Mouse (Mus musculus): ENCODE data around the gene Pkd1l2. TPM values are rescaled to one million over a fixed set of nuclear protein-coding genes. Genes with fewer than 3 reads are reported as not detected.

The Pkd1l2 gene
- polyA plus RNA-seq, 1 experiment from 2014 or later: not detected

DNA sequence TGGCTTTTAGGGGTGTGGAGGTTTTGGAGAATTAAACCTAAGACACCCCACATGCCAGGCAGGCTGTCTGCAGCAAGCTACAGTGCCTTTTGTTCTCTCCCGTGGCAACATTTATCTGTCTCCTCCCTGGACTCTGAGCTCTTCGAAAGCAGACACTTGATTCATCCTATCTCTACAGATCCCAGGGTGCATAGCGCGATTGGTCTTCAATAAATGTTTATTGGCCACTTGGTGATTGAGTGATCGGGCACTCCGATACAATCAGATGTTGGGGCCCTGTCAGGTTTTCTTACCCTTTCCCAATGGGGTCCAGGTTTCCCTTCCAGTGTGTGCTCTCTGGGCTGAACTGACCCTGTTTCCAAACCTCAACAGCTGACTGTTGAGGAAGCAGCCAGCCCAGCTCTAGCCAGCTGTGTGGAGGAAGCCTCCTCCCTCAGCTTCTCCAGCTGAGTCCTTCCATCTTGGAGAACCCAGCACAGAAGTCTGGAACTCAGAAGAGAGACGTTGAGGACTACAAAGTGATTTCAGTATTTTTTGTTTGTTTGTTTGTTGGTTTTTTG is 3.8 kb downstream of the Pkd1l2 start:
- Histone ChIP-seq H3K4me2 (no peak overlapping the region), H3K36me3 (ENCODE audit: poor library complexity, severe bottlenecking) (no peaks in the 10 kb centered on the region), H3K4me1 (no peaks in the 10 kb centered on the region), H3K9me3 (replicated peaks) (no peaks in the 10 kb centered on the region), H3K4me3 (no peak overlapping the region), H3K27me3 (no peaks in the 10 kb centered on the region), H3K9ac (no peak overlapping the region), H3K27ac (no peak overlapping the region)
- no peak for ATAC-seq
- WGBS: 83% methylated on average over 7 of the region's 7 CpGs

DNA sequence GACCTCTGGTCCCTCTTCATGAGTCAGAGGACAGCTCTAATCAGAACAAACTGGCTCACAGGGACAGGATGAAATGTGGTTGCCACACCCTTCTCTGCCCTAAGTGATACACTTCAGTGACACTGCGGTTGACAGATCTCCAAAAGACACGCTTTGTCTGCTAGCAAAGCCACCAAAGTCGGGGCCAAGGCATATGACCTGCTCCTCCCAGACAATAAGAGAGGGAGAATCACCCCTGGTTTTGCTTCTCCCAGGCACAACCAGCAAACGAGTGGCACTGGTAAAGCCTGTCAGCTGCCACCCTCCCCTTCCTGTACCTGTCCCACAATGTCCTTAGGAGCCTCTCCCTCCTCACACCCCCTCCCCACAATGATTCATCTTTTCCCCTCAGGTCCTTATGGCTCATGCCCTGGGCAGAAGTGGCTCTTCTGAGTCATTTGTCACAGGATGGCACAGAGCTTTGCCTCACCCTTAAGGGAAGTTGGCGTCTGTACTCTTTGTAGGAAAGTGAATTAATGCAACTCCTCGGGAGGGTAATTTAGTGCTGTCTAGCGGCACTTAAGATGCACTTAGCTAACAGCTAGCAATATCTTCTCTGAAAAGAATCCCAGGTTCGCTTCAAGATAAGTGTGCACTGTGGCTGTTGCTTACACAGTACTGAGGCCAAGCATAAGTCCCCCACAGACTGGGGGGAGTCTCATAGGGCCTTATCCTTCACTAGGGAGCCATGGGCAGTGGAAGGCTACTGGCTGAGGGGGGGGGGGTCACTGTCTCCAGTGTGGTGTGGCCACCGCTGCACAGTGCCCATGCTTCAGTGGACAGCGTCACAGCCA is 7.7 kb downstream of the Pkd1l2 start:
- Histone ChIP-seq H3K27me3 (no peaks in the 10 kb centered on the region), H3K4me1 (no peaks in the 10 kb centered on the region), H3K4me2 (no peak overlapping the region), H3K4me3 (no peak overlapping the region), H3K36me3 (ENCODE audit: poor library complexity, severe bottlenecking) (no peaks in the 10 kb centered on the region), H3K9ac (no peak overlapping the region), H3K27ac (no peak overlapping the region), H3K9me3 (replicated peaks) (no peaks in the 10 kb centered on the region)
- WGBS: 73% methylated on average over 10 of the region's 10 CpGs
- no peak for ATAC-seq

DNA sequence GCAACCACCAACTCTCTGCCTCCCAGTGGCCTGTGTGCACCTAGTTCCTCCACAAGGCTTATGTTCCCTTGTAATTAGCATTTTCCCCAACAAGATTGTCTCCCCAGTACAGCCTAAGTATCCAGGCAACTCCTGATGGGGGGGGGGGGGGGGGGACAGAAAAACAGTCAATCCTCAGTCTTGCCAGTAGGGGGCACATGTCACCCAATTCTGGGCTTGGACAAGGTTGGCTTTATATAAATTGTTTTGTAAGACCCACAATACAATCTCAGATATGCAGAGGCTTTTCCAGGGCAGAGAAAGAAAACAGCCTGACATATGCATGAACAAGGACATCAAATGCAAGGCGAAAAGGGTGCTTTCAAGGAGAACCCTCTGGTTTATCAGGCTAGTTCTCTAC is 12.5 kb downstream of the Pkd1l2 start:
- no peak overlapping the region for H3K27ac ChIP-seq
- H3K27me3 ChIP-seq: no peaks in the 10 kb centered on the region
- WGBS: 85% methylated on average over 1 of the region's 1 CpGs
- no peak overlapping the region for H3K4me3 ChIP-seq
- no peak overlapping the region for H3K9ac ChIP-seq
- H3K4me1 ChIP-seq: no peaks in the 10 kb centered on the region
- no peak overlapping the region for H3K4me2 ChIP-seq
- H3K36me3 ChIP-seq (ENCODE audit: poor library complexity, severe bottlenecking): no peaks in the 10 kb centered on the region
- no peak for ATAC-seq
- H3K9me3 ChIP-seq (replicated peaks): no peaks in the 10 kb centered on the region

- no peaks in the 10 kb centered on the region for H3K36me3 ChIP-seq (ENCODE audit: poor library complexity, severe bottlenecking)
- H3K4me1 ChIP-seq: no peaks in the 10 kb centered on the region
- no peaks in the 10 kb centered on the region for H3K27me3 ChIP-seq
- H3K4me2 ChIP-seq: no peak overlapping the region
- no peak overlapping the region for H3K9ac ChIP-seq
- no peaks in the 10 kb centered on the region; the same call in 1 of the 2 replicates for H3K9me3 ChIP-seq (replicated peaks)
- no peak overlapping the region for H3K27ac ChIP-seq
- WGBS: 87% methylated on average over 13 of the region's 13 CpGs
- H3K4me3 ChIP-seq: no peak overlapping the region
- ATAC-seq: no peak
These were observed 14.0 kb downstream of the Pkd1l2 start for GRCm38 (mm10) chr8:117068294-117068693.

DNA sequence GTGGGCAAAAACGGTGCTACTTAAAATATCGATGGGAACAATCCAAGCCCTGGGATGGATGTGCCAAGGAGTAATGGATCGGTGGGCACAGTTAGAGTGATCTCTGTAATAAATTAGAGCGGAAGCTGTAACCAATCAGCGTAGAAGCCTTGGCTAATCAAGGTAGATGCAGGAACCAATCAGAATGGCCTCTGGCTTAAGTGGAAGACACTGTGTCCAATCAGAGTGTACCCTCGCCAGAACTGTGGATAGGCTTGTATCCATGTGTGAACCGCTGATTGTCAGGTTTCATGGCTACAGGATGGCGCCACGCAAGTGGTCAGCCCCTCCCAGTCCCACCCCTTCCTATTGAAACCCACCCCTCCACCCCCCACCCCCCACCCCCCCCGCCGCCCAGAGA is 14.9 kb downstream of the Pkd1l2 start:
- H3K36me3 ChIP-seq (ENCODE audit: poor library complexity, severe bottlenecking): no peaks in the 10 kb centered on the region
- H3K27me3 ChIP-seq: no peaks in the 10 kb centered on the region
- H3K9me3 ChIP-seq (replicated peaks): peaks cover under 1% of the 10 kb centered on the region
- H3K9ac ChIP-seq: no peak overlapping the region
- H3K27ac ChIP-seq: no peak overlapping the region
- no peaks in the 10 kb centered on the region for H3K4me1 ChIP-seq
- 89% methylated on average over 11 of the region's 11 CpGs for WGBS
- H3K4me3 ChIP-seq: no peak overlapping the region
- no peak for ATAC-seq
- no peak overlapping the region for H3K4me2 ChIP-seq

GRCm38 (mm10) chr8:117066955-117067354 is 15.3 kb downstream of the Pkd1l2 start:
- Histone ChIP-seq H3K9ac (no peak overlapping the region), H3K27me3 (no peaks in the 10 kb centered on the region), H3K27ac (no peak overlapping the region), H3K4me1 (no peaks in the 10 kb centered on the region), H3K4me3 (no peak overlapping the region), H3K4me2 (no peak overlapping the region), H3K36me3 (ENCODE audit: poor library complexity, severe bottlenecking) (no peaks in the 10 kb centered on the region), H3K9me3 (replicated peaks) (peaks cover 4% of the 10 kb centered on the region)
- no peak for ATAC-seq
- 93% methylated on average over 7 of the region's 7 CpGs for WGBS

DNA sequence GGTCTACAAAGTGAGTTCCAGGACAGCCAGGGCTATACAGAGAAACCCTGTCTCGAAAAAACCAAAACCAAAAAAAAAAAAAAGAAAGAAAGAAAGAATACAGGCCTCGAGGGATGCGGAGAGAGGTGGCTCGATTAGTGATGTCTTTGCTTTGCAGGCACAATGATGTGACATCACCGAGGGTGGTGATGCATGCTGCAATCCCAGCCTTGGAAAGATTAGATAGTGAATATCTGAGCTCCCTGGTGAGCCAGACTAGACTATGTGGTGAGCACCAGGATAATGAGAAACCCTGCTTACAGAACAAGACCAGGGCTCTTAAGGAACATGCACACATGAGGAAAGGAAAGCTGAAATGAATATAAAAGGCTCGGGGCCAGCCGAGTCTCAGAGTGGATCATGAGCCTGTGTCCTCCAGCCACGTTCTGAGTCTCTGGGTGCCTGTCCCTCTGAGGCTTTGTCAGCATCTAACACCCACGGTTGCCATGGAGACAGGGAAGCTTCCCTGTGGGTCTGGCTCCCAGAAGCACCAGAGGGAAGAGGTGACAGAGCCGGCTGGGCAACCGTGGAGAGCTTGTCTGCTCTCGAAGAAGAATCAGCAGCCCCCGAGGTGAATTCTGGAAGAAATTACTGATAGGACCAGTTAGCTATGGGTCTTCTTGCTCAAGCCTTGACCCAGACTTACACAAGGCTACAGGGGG is 20.9 kb downstream of the Pkd1l2 start:
- WGBS: 62% methylated on average over 13 of the region's 13 CpGs
- ATAC-seq: no peak
- peaks cover 4% of the 10 kb centered on the region for H3K9me3 ChIP-seq (replicated peaks)
- no peak overlapping the region for H3K27ac ChIP-seq
- H3K36me3 ChIP-seq (ENCODE audit: poor library complexity, severe bottlenecking): no peaks in the 10 kb centered on the region
- no peak overlapping the region for H3K4me2 ChIP-seq
- H3K9ac ChIP-seq: no peak overlapping the region
- no peaks in the 10 kb centered on the region for H3K27me3 ChIP-seq
- no peak overlapping the region for H3K4me3 ChIP-seq
- H3K4me1 ChIP-seq: no peaks in the 10 kb centered on the region

DNA sequence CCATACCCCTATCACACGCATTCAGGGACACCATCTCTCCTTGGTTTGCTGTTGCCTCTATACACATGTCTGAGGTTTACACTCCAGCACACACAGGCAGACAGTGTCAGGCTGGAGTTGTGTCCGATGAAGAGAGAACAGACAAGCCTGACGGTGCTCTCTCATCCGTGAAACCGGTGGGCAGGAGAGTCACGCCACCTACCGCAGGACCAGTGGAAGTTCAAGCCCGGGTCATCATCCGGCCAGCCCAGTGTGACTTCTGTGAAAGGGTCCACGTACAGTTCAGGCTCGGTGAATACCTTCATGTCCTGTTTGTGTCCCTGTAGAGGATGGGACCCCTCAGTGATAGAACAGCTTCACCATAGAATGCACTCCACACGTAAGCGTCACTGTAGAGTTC is 21.9 kb downstream of the Pkd1l2 start:
- peaks cover 4% of the 10 kb centered on the region for H3K9me3 ChIP-seq (replicated peaks)
- no peak overlapping the region for H3K4me2 ChIP-seq
- no peaks in the 10 kb centered on the region for H3K36me3 ChIP-seq (ENCODE audit: poor library complexity, severe bottlenecking)
- H3K27ac ChIP-seq: no peak overlapping the region
- ATAC-seq: no peak
- 80% methylated on average over 13 of the region's 13 CpGs for WGBS
- no peak overlapping the region for H3K4me3 ChIP-seq
- no peak overlapping the region for H3K9ac ChIP-seq
- no peaks in the 10 kb centered on the region for H3K4me1 ChIP-seq
- H3K27me3 ChIP-seq: no peaks in the 10 kb centered on the region

DNA sequence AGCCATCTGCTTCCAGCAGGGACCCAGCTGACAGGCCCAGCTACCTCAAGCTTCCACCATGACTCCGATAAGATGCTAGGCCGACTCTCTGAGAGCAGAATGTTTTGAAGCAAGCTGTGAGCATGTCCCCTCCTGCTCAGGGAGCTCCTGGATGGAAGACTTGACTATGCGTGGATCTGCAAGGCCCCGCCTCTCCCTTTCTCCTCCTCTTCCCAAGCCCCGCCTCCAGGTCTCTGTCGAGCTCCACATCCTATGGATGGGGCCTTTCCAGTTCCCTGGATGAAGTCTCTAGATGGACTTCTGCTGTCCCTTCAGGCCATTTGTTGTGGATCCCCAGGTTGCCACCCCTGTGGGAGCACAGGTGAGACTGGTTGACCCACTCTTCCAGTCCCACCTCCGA is 23.2 kb downstream of the Pkd1l2 start:
- 71% methylated on average over 7 of the region's 7 CpGs for WGBS
- no peak for ATAC-seq

DNA sequence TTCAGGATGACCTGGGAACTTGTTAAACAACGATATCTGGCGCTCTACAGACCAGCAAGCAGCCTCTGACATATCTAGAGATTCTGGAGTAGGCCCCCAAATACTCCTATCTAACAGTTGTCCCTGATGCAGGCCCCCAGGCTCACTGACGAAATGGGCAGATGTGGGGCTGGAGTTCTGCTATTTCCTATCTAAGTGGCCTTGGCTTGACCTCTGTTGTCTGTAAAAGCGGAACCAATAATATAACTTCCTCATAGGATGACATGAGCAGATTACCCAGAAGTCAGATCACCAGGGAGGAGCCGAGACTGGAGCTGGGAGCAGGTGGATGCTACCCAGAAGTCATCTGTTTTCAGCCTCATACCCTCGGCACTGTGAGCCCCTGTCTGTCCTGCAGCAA is 27.2 kb downstream of the Pkd1l2 start:
- Histone ChIP-seq H3K36me3 (ENCODE audit: poor library complexity, severe bottlenecking) (no peaks in the 10 kb centered on the region), H3K27ac (no peak overlapping the region), H3K4me1 (no peaks in the 10 kb centered on the region), H3K4me2 (no peak overlapping the region), H3K9me3 (replicated peaks) (no peaks in the 10 kb centered on the region), H3K27me3 (no peaks in the 10 kb centered on the region), H3K4me3 (no peak overlapping the region), H3K9ac (no peak overlapping the region)
- WGBS: 90% methylated on average over 6 of the region's 6 CpGs
- ATAC-seq: no peak

More for the DNA sequence above, 23.2 kb downstream of the Pkd1l2 start:
- H3K36me3 ChIP-seq (ENCODE audit: poor library complexity, severe bottlenecking): no peaks in the 10 kb centered on the region
- no peak overlapping the region for H3K4me3 ChIP-seq
- H3K27ac ChIP-seq: no peak overlapping the region
- H3K9me3 ChIP-seq (replicated peaks): peaks cover 4% of the 10 kb centered on the region
- no peaks in the 10 kb centered on the region for H3K27me3 ChIP-seq
- H3K4me1 ChIP-seq: no peaks in the 10 kb centered on the region
- H3K4me2 ChIP-seq: no peak overlapping the region
- no peak overlapping the region for H3K9ac ChIP-seq

DNA sequence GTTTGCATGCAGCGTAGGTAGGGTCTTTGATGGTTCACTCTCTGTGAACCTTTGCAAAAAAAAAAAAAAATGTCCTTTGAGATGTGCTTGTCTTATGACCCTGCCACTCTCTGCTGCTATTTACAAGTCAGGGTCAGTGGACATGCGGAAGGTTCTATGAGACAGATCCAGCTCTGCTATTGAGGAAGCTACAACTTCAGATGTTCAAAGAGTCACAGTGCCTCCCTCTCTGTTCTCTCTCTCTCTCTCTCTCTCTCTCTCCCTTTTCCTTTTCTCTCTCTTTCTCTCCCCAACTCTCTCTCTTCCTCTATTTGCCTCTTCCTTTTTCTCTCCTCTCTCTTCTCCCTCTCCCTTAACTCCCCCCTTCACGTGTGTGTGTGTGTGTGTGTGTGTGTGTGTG is 28.1 kb downstream of the Pkd1l2 start:
- Histone ChIP-seq H3K4me3 (no peak overlapping the region), H3K27me3 (no peaks in the 10 kb centered on the region), H3K4me1 (no peaks in the 10 kb centered on the region), H3K9ac (no peak overlapping the region), H3K36me3 (ENCODE audit: poor library complexity, severe bottlenecking) (no peaks in the 10 kb centered on the region), H3K9me3 (replicated peaks) (no peaks in the 10 kb centered on the region), H3K27ac (no peak overlapping the region), H3K4me2 (no peak overlapping the region)
- 94% methylated on average over 3 of the region's 3 CpGs for WGBS
- no peak for ATAC-seq
